Mouse (Mus musculus): ENCODE measurements around the gene Gm17349. TPM values are rescaled to one million over a fixed set of nuclear protein-coding genes. Genes with fewer than 3 reads are reported as not detected.
"Not testable (repeated sequence)": the region's sequence is repeated elsewhere in the genome, so short reads cannot be mapped to it uniquely, and the experiment has no call there.

Gm17349 gene
- total and polyA plus RNA-seq, 2 experiments: 1.4 TPM; not detected in 1

- TF ChIP-seq CTCF (IDR thresholded peaks at IDR 0.05; ENCODE audit: low read depth, low read length) (no peak), POLR2A (IDR thresholded peaks at IDR 0.05; ENCODE audit: extremely low read depth, insufficient read depth, low read length) (no peak)
- H3K27ac ChIP-seq (replicated peaks; ENCODE audit: insufficient read depth, low read depth, low read length): no peak overlapping the region
- H3K9ac ChIP-seq (ENCODE audit: low read depth, low read length): no peak overlapping the region
- peaks cover 6% of the 10 kb centered on the region; the same call in 1 of the 2 replicates for H3K4me1 ChIP-seq (ENCODE audit: control insufficient read depth, insufficient read depth, low read length)
- peaks cover 4% of the 10 kb centered on the region; the same call in 1 of the 2 replicates for H3K36me3 ChIP-seq (ENCODE audit: control insufficient read depth, insufficient read depth, low read length)
- H3K4me3 ChIP-seq (ENCODE audit: insufficient read depth, low read depth, low read length): no peak overlapping the region
- 62% methylated on average over 23 of the region's 23 CpGs for WGBS
- 0 out of 2 replicates have a peak, but pooled peaks cover 3% of the 10 kb centered on the region for H3K79me2 ChIP-seq (ENCODE audit: control insufficient read depth, insufficient read depth, low read length)
- H3K27me3 ChIP-seq (ENCODE audit: control insufficient read depth, insufficient read depth, low read length): no peaks in the 10 kb centered on the region
- peak; percentile 55 for DNase-seq (ENCODE audit: extremely low read depth, low read depth, low spot score)
Measured at GRCm38 (mm10) chr15:99704041-99704681, 1.1 kb downstream of the Gm17349 start.

DNA sequence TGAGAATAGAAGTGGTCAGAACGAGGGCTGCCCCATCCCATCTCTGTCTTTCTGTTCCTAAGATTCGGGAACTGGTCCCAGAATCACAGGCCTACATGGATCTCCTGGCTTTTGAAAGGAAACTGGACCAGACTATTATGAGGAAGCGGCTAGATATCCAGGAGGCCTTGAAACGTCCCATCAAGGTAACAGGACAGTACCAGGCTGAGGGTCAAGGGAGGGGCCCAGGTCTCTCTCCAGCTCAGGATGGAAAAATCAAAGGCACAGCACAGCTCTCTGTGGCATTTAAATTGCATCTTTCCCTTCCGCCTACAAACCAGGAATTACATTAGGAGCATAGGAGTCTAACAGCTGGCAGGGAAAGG, 1.6 kb downstream of the Gm17349 start:
- Histone ChIP-seq H3K9ac (ENCODE audit: low read depth, low read length) (no peak overlapping the region), H3K36me3 (ENCODE audit: control insufficient read depth, insufficient read depth, low read length) (peaks cover 4% of the 10 kb centered on the region; the same call in 1 of the 2 replicates), H3K4me3 (ENCODE audit: insufficient read depth, low read depth, low read length) (no peak overlapping the region), H3K27me3 (ENCODE audit: control insufficient read depth, insufficient read depth, low read length) (no peaks in the 10 kb centered on the region), H3K4me1 (ENCODE audit: control insufficient read depth, insufficient read depth, low read length) (peaks cover 6% of the 10 kb centered on the region; the same call in 1 of the 2 replicates), H3K27ac (replicated peaks; ENCODE audit: insufficient read depth, low read depth, low read length) (no peak overlapping the region), H3K79me2 (ENCODE audit: control insufficient read depth, insufficient read depth, low read length) (0 out of 2 replicates have a peak, but pooled peaks cover 3% of the 10 kb centered on the region)
- no peak for DNase-seq (ENCODE audit: extremely low read depth, low read depth, low spot score)
- TF ChIP-seq POLR2A (IDR thresholded peaks at IDR 0.05; ENCODE audit: extremely low read depth, insufficient read depth, low read length): no peak
- TF ChIP-seq CTCF (IDR thresholded peaks at IDR 0.05; ENCODE audit: low read depth, low read length): no peak
- 86% methylated on average over 5 of the region's 5 CpGs for WGBS

GRCm38 (mm10) chr15:99703104-99703503, 2.2 kb downstream of the Gm17349 start:
- no peak for DNase-seq (ENCODE audit: extremely low read depth, low read depth, low spot score)
- 90% methylated on average over 9 of the region's 9 CpGs for WGBS
- H3K4me1 ChIP-seq (ENCODE audit: control insufficient read depth, insufficient read depth, low read length): peaks cover 6% of the 10 kb centered on the region; the same call in 1 of the 2 replicates
- H3K27me3 ChIP-seq (ENCODE audit: control insufficient read depth, insufficient read depth, low read length): no peaks in the 10 kb centered on the region
- no peak overlapping the region for H3K4me3 ChIP-seq (ENCODE audit: insufficient read depth, low read depth, low read length)
- 0 out of 2 replicates have a peak, but pooled peaks cover 3% of the 10 kb centered on the region for H3K79me2 ChIP-seq (ENCODE audit: control insufficient read depth, insufficient read depth, low read length)
- no peak for TF ChIP-seq POLR2A (IDR thresholded peaks at IDR 0.05; ENCODE audit: extremely low read depth, insufficient read depth, low read length)
- TF ChIP-seq CTCF (IDR thresholded peaks at IDR 0.05; ENCODE audit: low read depth, low read length): no peak
- H3K27ac ChIP-seq (replicated peaks; ENCODE audit: insufficient read depth, low read depth, low read length): no peak overlapping the region
- H3K9ac ChIP-seq (ENCODE audit: low read depth, low read length): no peak overlapping the region
- H3K36me3 ChIP-seq (ENCODE audit: control insufficient read depth, insufficient read depth, low read length): peaks cover 4% of the 10 kb centered on the region; the same call in 1 of the 2 replicates

- 2% methylated on average over 71 of the region's 71 CpGs for WGBS
- peak; percentile 72 for DNase-seq (ENCODE audit: extremely low read depth, low read depth, low spot score)
- peaks cover 6% of the 10 kb centered on the region; the same call in 1 of the 2 replicates for H3K4me1 ChIP-seq (ENCODE audit: control insufficient read depth, insufficient read depth, low read length)
- H3K27ac ChIP-seq (replicated peaks; ENCODE audit: insufficient read depth, low read depth, low read length): peak within 1 kb of the TSS; percentile 70
- TF ChIP-seq POLR2A (IDR thresholded peaks at IDR 0.05; ENCODE audit: extremely low read depth, insufficient read depth, low read length) (0 out of 2 replicates have a peak, but pooled peaks have one; percentile 14), CTCF (IDR thresholded peaks at IDR 0.05; ENCODE audit: low read depth, low read length) (peak; percentile 88)
- peaks cover under 1% of the 10 kb centered on the region; the same call in 1 of the 2 replicates for H3K36me3 ChIP-seq (ENCODE audit: control insufficient read depth, insufficient read depth, low read length)
- no peaks in the 10 kb centered on the region for H3K27me3 ChIP-seq (ENCODE audit: control insufficient read depth, insufficient read depth, low read length)
- 0 out of 2 replicates have a peak, but pooled peaks cover 3% of the 10 kb centered on the region for H3K79me2 ChIP-seq (ENCODE audit: control insufficient read depth, insufficient read depth, low read length)
- H3K9ac ChIP-seq (ENCODE audit: low read depth, low read length): peak within 1 kb of the TSS; percentile 92
- peak within 1 kb of the TSS; percentile 67 for H3K4me3 ChIP-seq (ENCODE audit: insufficient read depth, low read depth, low read length)
Measured at GRCm38 (mm10) chr15:99701999-99702900, 3.0 kb downstream of the Gm17349 start, which contains the start of gene Smarcd1. Gene Smarcd1, plus strand, starts transcription at chr15:99702129.

- H3K79me2 ChIP-seq (ENCODE audit: control insufficient read depth, insufficient read depth, low read length); H3K4me1 ChIP-seq (ENCODE audit: control insufficient read depth, insufficient read depth, low read length); H3K36me3 ChIP-seq (ENCODE audit: control insufficient read depth, insufficient read depth, low read length); H3K9ac ChIP-seq (ENCODE audit: low read depth, low read length); H3K27me3 ChIP-seq (ENCODE audit: control insufficient read depth, insufficient read depth, low read length); DNase-seq (ENCODE audit: extremely low read depth, low read depth, low spot score); H3K27ac ChIP-seq (replicated peaks; ENCODE audit: insufficient read depth, low read depth, low read length): not testable (repeated sequence)
- WGBS: 37% methylated on average over 16 of the region's 16 CpGs
- H3K4me3 ChIP-seq (ENCODE audit: insufficient read depth, low read depth, low read length): peak overlapping the region; percentile 67
Measured at GRCm38 (mm10) chr15:99701640-99701998, 3.7 kb downstream of the Gm17349 start.

Measured in liver, adult 2 months (tissue).